Mouse (Mus musculus) c-Kit-positive CD71-negative TER-119-negative erythroid progenitor cells, embryonic 14.5 days (primary cell): ENCODE results near the gene Tbc1d25.

ENCODE experiments used
- DNase-seq: peaks from one replicate; pipeline ENCODE4 v3.0.0-alpha.2; 2013; ENCODE audit warnings: low read depth

Gene Tbc1d25

DNA sequence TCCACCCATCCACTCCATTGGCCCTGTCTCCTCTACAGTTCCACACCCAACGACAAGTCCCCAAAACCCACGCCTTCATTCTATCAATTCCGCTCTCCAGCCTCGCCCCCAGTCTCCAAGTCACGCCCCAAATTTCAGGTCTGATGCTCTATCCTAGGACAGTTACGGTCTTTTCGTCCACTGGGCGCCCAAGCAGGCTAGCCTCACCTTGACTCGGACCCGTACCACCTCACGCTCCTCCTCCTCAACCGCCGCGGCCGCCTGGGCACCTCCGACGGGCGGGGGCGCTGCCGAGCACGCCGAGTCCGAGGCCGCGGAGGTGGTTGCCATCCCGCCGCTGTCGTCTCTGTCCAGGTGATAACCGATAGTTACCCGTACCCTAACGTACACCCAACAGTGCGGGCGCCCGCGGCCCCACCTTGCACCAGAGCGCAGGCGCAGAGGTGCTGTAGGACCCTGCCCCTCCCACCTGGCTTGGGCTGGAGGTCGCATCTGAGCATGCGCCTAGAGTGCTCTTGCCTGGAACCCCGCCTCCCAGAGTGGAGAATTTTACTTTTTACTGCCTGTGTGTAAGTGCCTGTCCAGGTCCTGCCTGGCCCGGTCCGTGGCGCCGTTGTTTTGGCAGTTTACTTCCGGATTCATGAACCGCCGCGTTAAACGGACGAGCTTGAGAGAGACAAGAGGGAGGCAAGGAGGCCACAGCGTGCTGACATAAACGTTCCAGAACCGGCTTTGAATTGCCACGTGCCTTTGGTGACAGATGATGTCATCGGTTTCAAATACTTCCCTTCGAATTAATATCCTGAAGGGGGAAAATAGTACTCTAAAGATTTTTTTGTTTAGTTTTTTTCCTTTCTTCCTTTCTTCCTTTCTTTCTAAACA lies at the start of gene Tbc1d25:
Gene Tbc1d25, minus strand, starts transcription at position 678 of the 882 bp plus-strand sequence.
- DNase-seq, result peak; percentile 78

DNA sequence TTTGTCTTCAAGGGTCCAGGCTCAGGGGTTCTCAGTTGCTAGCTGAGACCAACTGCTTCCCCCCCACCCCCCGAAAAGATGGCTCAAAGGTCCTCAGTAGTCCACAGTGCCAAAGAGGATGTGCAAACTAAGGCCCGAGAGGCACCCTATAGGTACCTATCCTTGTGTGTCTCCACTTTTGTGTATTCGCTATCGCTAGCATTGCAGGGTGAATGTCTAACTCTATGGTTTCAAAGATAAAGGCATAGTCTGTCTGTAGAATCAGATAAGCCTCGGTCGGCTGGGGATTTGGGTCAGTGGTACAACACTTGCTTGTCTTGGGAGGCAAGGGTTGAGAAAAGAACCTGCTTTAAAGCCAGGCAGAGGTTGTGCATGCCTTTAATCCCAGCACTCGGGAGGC lies 47.5 kb upstream of the Tbc1d25 start:
- DNase-seq, result no peak

DNA sequence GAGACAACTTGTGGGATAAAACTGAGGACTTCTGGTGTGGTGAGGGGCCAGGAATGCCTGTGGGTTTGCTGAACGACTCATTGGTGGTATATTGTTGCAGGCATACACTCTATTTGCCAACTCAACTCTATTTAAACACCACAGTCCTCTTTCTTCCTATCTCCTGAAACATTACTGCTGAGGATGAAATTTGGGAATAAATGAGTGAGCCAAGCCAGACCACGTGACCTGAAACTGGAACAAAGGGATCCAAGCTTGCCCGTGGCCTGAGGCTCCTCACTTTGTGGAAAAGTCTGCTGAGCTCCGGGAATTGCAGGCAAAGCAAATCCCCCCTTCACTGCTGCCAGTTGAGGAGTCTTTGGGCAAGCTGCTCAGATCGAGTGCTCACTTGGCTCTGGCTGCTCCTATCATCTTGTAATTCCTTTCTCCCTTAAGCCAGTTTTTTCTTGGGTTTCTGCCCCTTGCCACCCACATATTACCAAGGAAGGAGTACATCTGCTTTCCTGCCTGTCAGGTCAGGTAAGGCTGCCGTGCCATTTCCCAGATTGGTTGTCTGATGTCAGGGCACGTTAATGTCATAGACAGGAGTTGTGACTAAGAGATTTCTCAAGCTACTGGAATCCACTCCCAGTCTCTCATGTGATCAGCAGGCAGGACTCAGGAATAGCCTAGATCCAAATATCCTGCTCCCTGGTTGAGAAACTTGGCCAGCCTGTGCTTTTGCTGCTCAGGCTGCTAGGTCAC lies 46.9 kb upstream of the Tbc1d25 start:
- no peak for DNase-seq

DNA sequence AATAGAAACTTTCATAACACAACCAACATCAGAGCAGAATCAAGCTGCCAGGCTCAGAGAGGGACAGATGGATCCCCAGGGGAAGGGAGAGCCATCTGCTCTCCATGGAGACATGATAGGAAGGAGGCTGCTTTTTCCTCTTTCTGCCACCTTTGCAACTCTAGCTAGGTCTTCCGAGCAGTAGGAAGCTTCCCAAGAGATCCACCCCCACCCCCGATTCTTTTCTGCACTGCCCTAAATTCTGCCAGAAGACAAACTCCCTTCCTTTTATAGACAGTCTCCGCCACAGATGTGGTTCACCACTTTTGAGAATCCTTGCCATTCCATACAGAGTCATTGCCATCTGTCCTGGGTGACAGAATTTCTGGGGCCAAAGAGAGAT lies 46.3 kb upstream of the Tbc1d25 start:
- no peak for DNase-seq

GRCm38 (mm10) chrX:8219651-8220050 lies 43.7 kb upstream of the Tbc1d25 start:
- no peak for DNase-seq

- no peak for DNase-seq
These were observed 42.1 kb upstream of the Tbc1d25 start for GRCm38 (mm10) chrX:8218114-8218513.

DNA sequence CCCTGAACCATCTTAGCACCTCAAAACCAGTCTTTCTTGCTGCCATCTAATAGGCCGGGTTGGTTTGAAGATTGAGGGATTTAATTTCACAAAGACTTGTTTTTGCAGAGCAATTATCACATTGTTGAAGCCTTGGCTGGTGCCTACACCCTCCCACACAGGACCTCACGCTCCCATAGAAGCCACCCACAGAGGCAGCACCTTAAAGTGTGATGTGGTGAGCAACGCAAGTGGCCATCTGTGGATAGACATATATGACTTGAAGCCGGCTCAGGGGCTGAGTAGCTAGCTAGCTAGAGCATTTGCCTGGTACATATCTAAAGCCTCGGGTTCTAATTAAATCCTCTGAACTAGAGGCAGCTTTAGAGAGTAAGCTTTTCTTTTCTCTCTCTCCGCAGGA lies 41.4 kb upstream of the Tbc1d25 start:
- DNase-seq, result no peak

DNA sequence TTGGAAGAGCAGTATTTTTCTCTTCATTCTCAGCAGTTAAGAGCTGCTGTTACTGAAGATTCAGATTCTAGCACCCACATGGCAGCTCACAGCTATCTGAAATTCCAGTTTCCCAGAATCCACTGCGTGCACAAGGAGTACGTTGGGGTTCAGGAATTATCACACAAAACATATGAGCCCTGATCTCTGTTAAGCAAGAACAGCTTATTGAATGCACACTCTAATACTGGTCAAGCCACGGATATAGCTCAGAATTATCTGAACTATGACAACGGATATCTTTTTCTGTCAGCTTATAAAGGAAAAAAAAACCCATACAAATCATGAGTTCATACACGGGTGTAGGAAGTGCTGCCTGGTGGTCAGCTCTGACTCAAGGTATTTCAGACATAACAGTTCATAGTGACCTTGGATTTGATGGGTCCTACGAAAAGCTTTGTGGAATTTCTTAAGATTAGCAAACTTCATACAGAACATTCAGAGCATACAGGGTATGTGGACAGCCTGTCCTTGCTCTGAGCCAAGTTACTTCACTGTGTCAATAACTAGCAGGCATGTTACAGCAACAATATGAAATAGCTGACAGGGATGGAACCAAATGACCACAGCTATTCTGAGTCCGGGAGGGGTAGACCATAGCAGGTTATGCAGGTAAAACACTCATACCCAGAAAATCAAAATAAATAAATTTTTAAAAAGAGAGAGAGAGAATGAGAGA lies 35.7 kb upstream of the Tbc1d25 start:
- DNase-seq, result no peak

- DNase-seq, result no peak
These were observed 33.7 kb upstream of the Tbc1d25 start for GRCm38 (mm10) chrX:8209720-8210119.

DNA sequence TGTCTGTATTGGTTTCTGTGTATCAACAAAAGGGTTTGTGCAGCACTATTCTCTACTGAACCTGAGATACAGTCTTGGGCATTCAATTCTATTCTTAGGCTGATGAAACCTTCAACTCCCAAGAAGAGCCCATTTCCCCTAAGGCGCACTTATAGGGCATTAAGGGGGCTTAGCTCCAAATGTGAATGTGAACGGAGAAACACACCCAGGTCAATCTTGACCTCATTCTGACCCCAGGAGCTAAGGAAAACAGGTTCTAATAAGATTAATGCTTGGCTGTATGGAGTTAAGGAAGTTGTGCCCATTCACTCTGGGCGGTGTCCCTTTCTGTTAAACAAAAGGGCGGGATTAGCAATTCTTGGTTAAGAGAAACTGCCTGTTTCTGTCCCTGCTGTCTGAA lies 31.2 kb upstream of the Tbc1d25 start:
- no peak for DNase-seq

DNA sequence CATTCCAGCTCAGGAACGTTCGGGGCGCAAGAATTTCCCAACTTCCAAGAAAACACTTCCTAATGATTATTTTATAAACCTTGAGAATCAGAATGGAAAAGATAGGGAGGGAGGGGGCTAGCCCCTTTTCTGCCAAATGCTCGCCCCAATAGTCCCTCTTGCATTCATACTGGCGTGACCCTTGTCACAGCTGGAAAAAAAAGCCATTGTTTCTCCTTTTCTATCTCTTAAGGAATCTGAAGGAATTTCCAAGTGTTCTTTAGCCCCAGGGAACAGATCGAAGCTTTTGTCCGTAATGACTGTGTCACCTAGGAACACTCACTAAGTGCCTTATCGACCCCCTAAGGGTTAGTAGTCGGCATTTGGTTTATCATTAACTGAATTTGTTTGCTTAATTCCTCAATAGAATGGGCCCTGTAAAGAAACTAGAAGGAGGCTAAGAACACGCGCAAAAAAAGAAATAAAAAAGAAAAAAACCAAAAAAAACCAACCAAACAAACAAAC lies 30.8 kb upstream of the Tbc1d25 start:
- no peak for DNase-seq

- peak; percentile 29 for DNase-seq
These were observed 30.2 kb upstream of the Tbc1d25 start, which contains the start of gene Porcn for GRCm38 (mm10) chrX:8206015-8206693. Gene Porcn (minus strand): TSS chrX:8206525.

DNA sequence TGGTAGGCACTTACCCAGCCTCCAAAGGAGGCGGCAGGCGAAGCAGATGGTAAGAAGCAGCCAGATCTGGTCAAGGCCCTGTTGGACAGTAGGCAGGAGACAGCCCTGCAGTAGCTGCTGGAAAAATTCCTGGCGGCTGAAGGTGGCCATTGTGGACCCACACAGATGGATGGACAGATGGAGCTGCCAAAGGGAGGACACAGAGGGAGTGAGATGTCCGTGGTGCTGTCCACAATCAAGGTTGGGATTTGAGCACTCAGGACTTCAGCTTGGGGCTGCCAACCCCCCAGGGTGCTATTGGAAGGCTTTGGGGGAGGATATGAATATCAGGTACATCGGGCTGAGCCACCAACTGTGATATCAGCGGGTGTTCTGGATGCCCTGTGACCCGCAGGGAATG lies 29.6 kb upstream of the Tbc1d25 start:
- no peak for DNase-seq

- DNase-seq, result no peak
These were observed 29.1 kb upstream of the Tbc1d25 start for GRCm38 (mm10) chrX:8205088-8205487.

GRCm38 (mm10) chrX:8204076-8204475 lies 28.1 kb upstream of the Tbc1d25 start:
- no peak for DNase-seq

GRCm38 (mm10) chrX:8203105-8203504 lies 27.1 kb upstream of the Tbc1d25 start:
- no peak for DNase-seq

- DNase-seq, result no peak
These were observed 17.4 kb upstream of the Tbc1d25 start, which contains the start of gene Ebp for GRCm38 (mm10) chrX:8193419-8193723. Gene Ebp (minus strand): TSS chrX:8193512.

DNA sequence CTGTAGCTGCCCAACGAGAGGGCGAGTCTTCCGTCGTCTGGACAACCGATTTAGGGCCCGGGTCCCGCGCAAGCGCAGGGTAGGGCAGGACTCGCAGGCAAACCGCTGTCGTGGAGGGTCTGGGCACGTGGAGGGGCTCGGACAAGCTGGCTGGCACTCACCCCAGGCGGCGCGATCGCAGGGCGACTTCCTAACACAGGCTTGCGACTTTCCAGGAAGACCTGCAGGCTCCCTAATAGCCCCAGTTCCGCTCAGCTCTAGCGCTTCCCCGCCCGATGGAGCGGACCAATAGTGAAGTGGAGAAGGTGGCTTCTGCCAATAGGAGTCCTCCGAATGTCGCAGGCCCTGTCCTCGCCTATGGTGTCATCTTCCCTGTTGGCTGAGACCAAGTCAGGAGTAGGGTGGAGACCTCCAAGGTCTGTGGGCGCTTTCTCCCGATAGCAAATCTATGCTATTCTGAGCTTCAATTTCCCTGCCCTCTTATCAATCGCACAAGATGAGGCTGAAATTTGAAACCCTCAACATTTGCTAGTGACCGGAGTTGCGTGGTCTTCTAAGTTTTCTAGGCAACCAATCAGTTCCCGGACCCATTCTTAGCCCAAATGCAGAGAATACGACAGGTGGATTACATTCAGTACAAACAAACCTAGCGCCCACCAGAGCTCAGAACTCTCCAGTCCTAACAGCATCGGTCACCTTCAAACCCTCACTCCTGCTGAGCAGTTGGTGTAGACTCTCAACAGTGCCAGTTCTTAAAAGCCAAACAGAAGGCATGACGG lies 16.8 kb upstream of the Tbc1d25 start:
- DNase-seq, result peak; percentile 63

GRCm38 (mm10) chrX:8192126-8192639 lies 16.2 kb upstream of the Tbc1d25 start:
- no peak for DNase-seq

GRCm38 (mm10) chrX:8182871-8183540 lies 7.0 kb upstream of the Tbc1d25 start:
- no peak for DNase-seq
